Mouse (Mus musculus) CH12.LX (cell line): ENCODE results near the gene Tbx3. TPM values are rescaled to one million over a fixed set of nuclear protein-coding genes. Genes with fewer than 3 reads are reported as not detected.

Experiments
- DNase-seq: peaks from one replicate; pipeline ENCODE4 v3.0.0-alpha.2; 2013; ENCODE audit errors: extremely low read depth
- H3K27ac ChIP-seq: 2 replicates; pipeline ENCODE4 v1.5.1; 2012; ENCODE audit warnings: low read depth, mild to moderate bottlenecking, control low read depth, moderate library complexity; ENCODE audit not compliant: insufficient read depth
- H3K27me3 ChIP-seq: replicated peaks from 2 replicates; pipeline ENCODE3; 2012; ENCODE audit warnings: inconsistent platforms
- H3K36me3 ChIP-seq, 2 experiments: replicated peaks in 1 of 2; 2 replicates each; pipeline versions ENCODE3 to v1.6.1; 2012; ENCODE audit warnings: inconsistent platforms in 1 of 2, low read length in 1 of 2, mild to moderate bottlenecking in 1 of 2, mixed read lengths in 1 of 2, moderate library complexity in 1 of 2; ENCODE audit not compliant: control insufficient read depth in 1 of 2, insufficient read depth in 1 of 2
- H3K4me1 ChIP-seq, 2 experiments: 2 replicates each; pipeline ENCODE4 v1.6.1; 2012; ENCODE audit warnings: inconsistent platforms in 1 of 2, moderate library complexity in 1 of 2; ENCODE audit not compliant: insufficient read depth in 2 of 2, control insufficient read depth in 1 of 2
- H3K4me2 ChIP-seq: 2 replicates; pipeline ENCODE4 v1.6.1; 2012; ENCODE audit warnings: low read depth, mild to moderate bottlenecking, control low read depth; ENCODE audit not compliant: poor library complexity, insufficient read depth, severe bottlenecking
- H3K4me3 ChIP-seq, 3 experiments: fragments of 150-350 bp in 1 of 3; sonication (generic) in 1 of 3; replicated peaks in 1 of 3; 2 replicates each; pipeline versions ENCODE3 to v1.5.1; 2011 to 2012; ENCODE audit warnings: low read depth in 2 of 3, low read length in 2 of 3, mild to moderate bottlenecking in 2 of 3, moderate library complexity in 2 of 3, control low read depth in 1 of 3, improper control_type of control experiment in 1 of 3, inconsistent platforms in 1 of 3, mixed read lengths in 1 of 3; ENCODE audit not compliant: poor library complexity in 1 of 3
- H3K79me2 ChIP-seq: replicated peaks from 2 replicates; pipeline ENCODE4 v1.6.1; 2012; ENCODE audit warnings: mild to moderate bottlenecking, moderate library complexity; ENCODE audit not compliant: control insufficient read depth, poor library complexity, insufficient read depth, severe bottlenecking; ENCODE audit errors: extremely low read depth
- H3K9ac ChIP-seq: 2 replicates; pipeline ENCODE4 v1.6.1; 2012; ENCODE audit warnings: low read depth, mild to moderate bottlenecking, control low read depth, moderate library complexity; ENCODE audit not compliant: insufficient read depth
- H3K9me3 ChIP-seq: replicated peaks from 2 replicates; pipeline ENCODE3; 2012; ENCODE audit warnings: low read length, inconsistent platforms, mixed read lengths
- BHLHE40 ChIP-seq: IDR thresholded peaks from 2 replicates; pipeline ENCODE4 v1.6.1; 2011; ENCODE audit warnings: mild to moderate bottlenecking, low read depth, low read length, improper control_type of control experiment
- CHD1 ChIP-seq: IDR thresholded peaks from 2 replicates; pipeline ENCODE4 v1.6.1; 2012; ENCODE audit warnings: low read depth, low read length, improper control_type of control experiment, inconsistent platforms
- CHD2 ChIP-seq: IDR thresholded peaks from 2 replicates; pipeline ENCODE4 v1.6.1; 2011; ENCODE audit warnings: low read length, improper control_type of control experiment
- CTCF ChIP-seq, 2 experiments: IDR thresholded peaks in 1 of 2; conservative IDR thresholded peaks in 1 of 2; 2 replicates each; pipeline ENCODE4 v1.5.1; 2011 to 2012; ENCODE audit warnings: low read depth in 2 of 2, low read length in 2 of 2, improper control_type of control experiment in 1 of 2, inconsistent platforms in 1 of 2, mild to moderate bottlenecking in 1 of 2, moderate library complexity in 1 of 2
- E2F4 ChIP-seq: IDR thresholded peaks from 2 replicates; pipeline ENCODE4 v1.6.1; 2011; ENCODE audit warnings: low read depth, low read length, improper control_type of control experiment; ENCODE audit not compliant: insufficient replicate concordance
- EP300 ChIP-seq: IDR thresholded peaks from 2 replicates; pipeline ENCODE4 v1.6.1; 2011; ENCODE audit warnings: low read length, improper control_type of control experiment
- ETS1 ChIP-seq: conservative IDR thresholded peaks from 2 replicates; pipeline ENCODE4 v1.6.1; 2012; ENCODE audit warnings: low read depth, mild to moderate bottlenecking, inconsistent platforms, low read length, improper control_type of control experiment, moderate library complexity
- KAT2A ChIP-seq: IDR thresholded peaks from 2 replicates; pipeline ENCODE4 v1.6.1; 2012; ENCODE audit warnings: low read length, improper control_type of control experiment, inconsistent platforms; ENCODE audit not compliant: insufficient replicate concordance
- MAX ChIP-seq: IDR thresholded peaks from 2 replicates; pipeline ENCODE4 v1.6.1; 2011; ENCODE audit warnings: low read length, improper control_type of control experiment
- MXI1 ChIP-seq: IDR thresholded peaks from 2 replicates; pipeline ENCODE4 v1.6.1; 2011; ENCODE audit warnings: mild to moderate bottlenecking, low read depth, low read length, improper control_type of control experiment
- MYC ChIP-seq: IDR thresholded peaks from 2 replicates; pipeline ENCODE4 v1.6.1; 2011; ENCODE audit warnings: low read depth, mild to moderate bottlenecking, improper control_type of control experiment, low read length
- PAX5 ChIP-seq: IDR thresholded peaks from 2 replicates; pipeline ENCODE4 v1.6.1; 2012; ENCODE audit warnings: low read length, inconsistent platforms, mixed read lengths
- POLR2A ChIP-seq: IDR thresholded peaks from 2 replicates; pipeline ENCODE4 v1.6.1; 2011; ENCODE audit warnings: low read depth, mild to moderate bottlenecking, improper control_type of control experiment, low read length
- TBP ChIP-seq: conservative IDR thresholded peaks from 2 replicates; pipeline ENCODE4 v1.6.1; 2011; ENCODE audit warnings: low read depth, low read length, improper control_type of control experiment
- USF2 ChIP-seq: conservative IDR thresholded peaks from 2 replicates; pipeline ENCODE4 v1.6.1; 2011; ENCODE audit warnings: low read depth, low read length, improper control_type of control experiment
- ZC3H11A ChIP-seq: IDR thresholded peaks from 2 replicates; pipeline ENCODE4 v1.6.1; 2012; ENCODE audit warnings: low read depth, mild to moderate bottlenecking, inconsistent platforms, low read length, improper control_type of control experiment
- ZKSCAN1 ChIP-seq: IDR thresholded peaks from 2 replicates; pipeline ENCODE4 v1.6.1; 2012; ENCODE audit warnings: low read depth, inconsistent platforms, low read length, improper control_type of control experiment, borderline replicate concordance
- ZMIZ1 ChIP-seq: IDR thresholded peaks from 2 replicates; pipeline ENCODE4 v1.6.1; 2012; ENCODE audit warnings: low read depth, mild to moderate bottlenecking, inconsistent platforms, low read length, improper control_type of control experiment
- dilution Hi-C: fragments of 300-500 bp; cut with MboI; formaldehyde crosslinking; loops from 2 replicates; pipeline ENCODE4 v1.14.3; 2020; ENCODE audit warnings: low sequenced_read_pairs; ENCODE audit not compliant: extremely low pct_unique_long_range_greater_than_20kb, extremely low pct_ligation_motif_present
- in situ Hi-C: fragments of 300-500 bp; cut with MboI; formaldehyde crosslinking; loops from 3 replicates; pipeline ENCODE4 v1.14.3; 2019; ENCODE audit warnings: low sequenced_read_pairs, low pct_ligation_motif_present, low pct_unique_long_range_greater_than_20kb, mixed read lengths
- polyA plus RNA-seq: library from polyadenylated mRNA; unstranded; fragments of >175 nt; gene quantifications from 2 replicates; pipeline ENCODE4 v1.2.1, GENCODE M21; 2012; ENCODE audit warnings: low read depth; ENCODE audit not compliant: insufficient read length
- total RNA-seq, 2 experiments: library from RNA; depleted of rRNA; stranded (reverse); fragments of 300-350 nt in 1 of 2; fragments of >200 nt in 1 of 2; gene quantifications; 2 replicates each; pipeline ENCODE4 v1.2.3; 2012 to 2014

The Tbx3 gene
- total and polyA plus RNA-seq, 3 experiments: not detected

GRCm38 (mm10) chr5:119663241-119663640, 7.2 kb upstream of the Tbx3 start:
- Histone ChIP-seq H3K79me2 (no peaks in the 10 kb centered on the region), H3K4me3 (no peak overlapping the region), H3K9me3 (peaks cover 79% of the 10 kb centered on the region), H3K27ac (no peak overlapping the region), H3K9ac (no peak overlapping the region), H3K4me2 (no peak overlapping the region), H3K36me3 (no peaks in the 10 kb centered on the region), H3K4me1 (no peaks in the 10 kb centered on the region)
- no peak for DNase-seq
- in situ Hi-C loops: no loop called here
- TF ChIP-seq EP300 (no peak), CHD2 (no peak), MAX (no peak)
- TF ChIP-seq, all 38 proteins: peak for 0
- H3K27me3 ChIP-seq: no peaks in the 10 kb centered on the region
- dilution Hi-C loops: no loop called here

- Histone ChIP-seq H3K27ac (no peak overlapping the region), H3K9me3 (peaks cover 79% of the 10 kb centered on the region), H3K4me3 (no peak overlapping the region), H3K27me3 (no peaks in the 10 kb centered on the region), H3K4me2 (no peak overlapping the region), H3K79me2 (no peaks in the 10 kb centered on the region), H3K36me3 (no peaks in the 10 kb centered on the region), H3K9ac (no peak overlapping the region), H3K4me1 (no peaks in the 10 kb centered on the region)
- TF ChIP-seq TBP (no peak), ZKSCAN1 (no peak), EP300 (no peak), MXI1 (no peak), CTCF (conservative IDR thresholded peaks at IDR 0.05 in 1 of 2, IDR thresholded peaks at IDR 0.05 in 1 of 2; ENCODE audit: low read depth in 2 of 2, low read length in 2 of 2) (no peak), ZMIZ1 (no peak), MAX (no peak), POLR2A (no peak), ETS1 (no peak), ZC3H11A (no peak), MYC (no peak)
- dilution Hi-C loops: no loop called here
- no peak for DNase-seq
- in situ Hi-C loops: no loop called here
Measured at GRCm38 (mm10) chr5:119663747-119664146, 6.7 kb upstream of the Tbx3 start.

- H3K79me2 ChIP-seq: no peaks in the 10 kb centered on the region
- no peaks in the 10 kb centered on the region for H3K36me3 ChIP-seq
- no peak overlapping the region for H3K4me3 ChIP-seq
- H3K4me2 ChIP-seq: no peak overlapping the region
- no peak overlapping the region for H3K9ac ChIP-seq
- dilution Hi-C loops: no loop called here
- no peak for TF ChIP-seq MYC
- TF ChIP-seq E2F4: no peak
- no peak for TF ChIP-seq CHD1
- no peak for TF ChIP-seq KAT2A
- TF ChIP-seq BHLHE40: no peak
- TF ChIP-seq PAX5: no peak
- TF ChIP-seq USF2: no peak
- no peak for TF ChIP-seq MXI1
- peaks cover 84% of the 10 kb centered on the region for H3K9me3 ChIP-seq
- no peaks in the 10 kb centered on the region for H3K27me3 ChIP-seq
- no peaks in the 10 kb centered on the region for H3K4me1 ChIP-seq
- no peak for DNase-seq
- no peak overlapping the region for H3K27ac ChIP-seq
- in situ Hi-C loops: no loop called here
Measured at GRCm38 (mm10) chr5:119665739-119666138, 4.7 kb upstream of the Tbx3 start.
